Mouse (Mus musculus) intestine, embryonic 15.5 days (tissue): Measurements from ENCODE around the gene Cebpb. TPM values are rescaled to one million over a fixed set of nuclear protein-coding genes. Genes with fewer than 3 reads are reported as not detected.

ENCODE experiments used
- ATAC-seq: fragments of 200-750 bp; cut with Nextera tagmentation; 2 replicates; pipeline ENCODE4 v1.8.0; 2017; ENCODE audit warnings: moderate TSS enrichment, moderate library complexity
- H3K27ac ChIP-seq: fragments of 300-500 bp; sonication (generic); 2 replicates; pipeline ENCODE4 v1.5.1; 2015; ENCODE audit warnings: mild to moderate bottlenecking, inconsistent platforms
- H3K27me3 ChIP-seq: fragments of 300-500 bp; sonication (generic); replicated peaks from 2 replicates; pipeline ENCODE4 v1.6.1; 2015; ENCODE audit warnings: inconsistent platforms
- H3K36me3 ChIP-seq: fragments of 300-500 bp; sonication (generic); 2 replicates; pipeline ENCODE4 v1.6.1; 2015; ENCODE audit warnings: inconsistent platforms
- H3K4me1 ChIP-seq: fragments of 300-500 bp; sonication (generic); replicated peaks from 2 replicates; pipeline ENCODE4 v1.6.1; 2015; ENCODE audit warnings: inconsistent platforms
- H3K4me2 ChIP-seq: fragments of 300-500 bp; sonication (generic); replicated peaks from 2 replicates; pipeline ENCODE4 v1.6.1; 2015; ENCODE audit warnings: mild to moderate bottlenecking, inconsistent platforms
- H3K4me3 ChIP-seq: fragments of 300-500 bp; sonication (generic); replicated peaks from 2 replicates; pipeline ENCODE4 v1.5.1; 2015; ENCODE audit warnings: inconsistent platforms
- H3K9ac ChIP-seq: fragments of 300-500 bp; sonication (generic); 2 replicates; pipeline ENCODE4 v1.6.1; 2015; ENCODE audit warnings: inconsistent platforms
- H3K9me3 ChIP-seq: fragments of 300-500 bp; sonication (generic); 2 replicates; pipeline ENCODE4 v1.6.1; 2016; ENCODE audit warnings: inconsistent platforms
- WGBS: fragments of 180-500 bp; shearing (Covaris S2); methylation state at CpG from one replicate; pipeline ENCODE4 v1.1.7; 2015; 5-methylcytosine and 5-hydroxymethylcytosine counted together
- polyA plus RNA-seq: library from polyadenylated mRNA; unstranded; fragments of >200 nt; fragmentation: Nextera tagmentation; extraction: Ambion mirVana; gene quantifications from 2 replicates; pipeline ENCODE4 v1.2.1, GENCODE M21; 2015

Gene Cebpb
- polyA plus RNA-seq, 1 experiment from 2014 or later: 24.3 TPM

DNA sequence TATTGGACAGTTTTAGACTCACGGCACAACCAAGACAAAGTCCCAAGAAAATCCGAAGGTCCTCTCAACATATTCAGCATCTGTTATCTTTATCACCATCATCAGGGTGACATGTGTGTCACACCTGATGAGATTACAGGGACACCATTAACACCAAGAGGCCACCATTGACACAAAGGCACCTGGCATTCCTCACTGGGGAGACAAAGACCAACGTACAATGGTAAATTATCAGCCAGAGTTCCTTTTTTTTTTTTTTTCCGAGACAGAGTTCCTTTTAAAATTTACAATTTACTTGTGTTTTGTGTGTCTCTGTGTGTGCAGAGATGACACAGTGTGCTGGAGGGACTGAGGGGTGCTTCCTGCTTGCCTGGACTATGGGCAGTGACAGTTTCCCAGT, 19.3 kb upstream of the Cebpb start:
- 0 out of 2 replicates have a peak, but pooled peaks cover 11% of the 10 kb centered on the region for H3K4me1 ChIP-seq
- no peak overlapping the region for H3K27ac ChIP-seq
- no peaks in the 10 kb centered on the region for H3K36me3 ChIP-seq
- no peaks in the 10 kb centered on the region for H3K27me3 ChIP-seq
- no peak for ATAC-seq
- H3K4me3 ChIP-seq: no peak overlapping the region
- WGBS: 55% methylated on average over 4 of the region's 4 CpGs
- H3K9me3 ChIP-seq: no peaks in the 10 kb centered on the region
- no peak overlapping the region for H3K4me2 ChIP-seq
- no peak overlapping the region for H3K9ac ChIP-seq

DNA sequence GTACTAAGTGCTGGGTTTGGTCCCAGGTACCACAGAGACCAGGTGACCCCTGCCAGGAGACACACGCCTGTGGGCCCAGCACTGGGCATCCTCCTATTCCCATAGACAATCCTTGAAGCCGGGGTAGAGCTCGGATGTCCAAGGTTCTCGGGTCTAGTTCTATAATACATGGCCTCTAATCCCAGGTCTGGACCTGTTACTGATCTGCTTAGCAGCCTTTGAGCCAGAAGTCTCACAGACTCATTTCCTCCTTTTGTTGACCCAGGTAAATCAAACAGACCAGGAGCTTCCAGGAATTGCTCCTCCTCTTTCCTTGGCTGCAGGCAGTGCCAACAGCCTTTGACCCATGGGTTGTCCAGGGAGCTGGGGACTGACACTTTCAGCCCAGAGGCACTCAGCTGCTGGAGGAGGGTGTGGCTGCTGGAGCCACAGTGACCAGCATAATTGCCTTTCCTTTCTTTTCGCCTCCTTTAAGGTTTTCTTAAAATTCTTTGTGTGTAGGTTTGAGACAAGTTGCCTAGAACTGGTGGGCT, 17.5 kb upstream of the Cebpb start:
- Histone ChIP-seq H3K4me3 (no peak overlapping the region), H3K4me2 (0 out of 2 replicates have a peak overlapping the region, but pooled peaks have one; percentile 6), H3K9me3 (no peaks in the 10 kb centered on the region), H3K4me1 (0 out of 2 replicates have a peak, but pooled peaks cover 11% of the 10 kb centered on the region), H3K9ac (no peak overlapping the region), H3K27ac (peak overlapping the region; percentile 37; the same call in 1 of the 2 replicates), H3K36me3 (no peaks in the 10 kb centered on the region), H3K27me3 (no peaks in the 10 kb centered on the region)
- WGBS: 74% methylated on average over 5 of the region's 5 CpGs
- ATAC-seq: peak; percentile 76

DNA sequence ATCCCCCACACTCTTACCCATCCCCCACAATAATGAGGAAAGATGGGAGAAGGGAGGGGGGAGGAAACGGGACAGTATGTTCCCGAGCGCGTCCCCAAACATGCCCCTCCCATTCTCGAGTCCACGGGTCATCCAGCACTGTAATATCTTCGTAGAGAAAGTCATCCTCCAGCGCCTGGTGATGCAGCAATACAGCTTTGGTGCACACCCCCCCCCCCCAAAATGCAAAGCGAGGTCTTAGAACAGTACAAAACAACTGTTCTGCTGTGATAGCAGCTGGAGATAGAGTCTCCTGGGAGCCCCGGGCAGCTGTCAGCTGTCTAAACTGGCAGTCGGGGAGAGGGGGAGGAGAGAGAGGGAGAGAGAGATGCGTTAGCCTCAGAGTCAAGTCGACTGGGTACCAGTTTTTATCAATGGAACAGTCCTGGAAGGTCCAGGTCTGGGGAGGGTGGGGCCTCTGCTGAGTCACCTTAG, 16.5 kb upstream of the Cebpb start:
- 24% methylated on average over 13 of the region's 13 CpGs for WGBS
- Histone ChIP-seq H3K36me3 (no peaks in the 10 kb centered on the region), H3K9ac (no peak overlapping the region), H3K27me3 (no peaks in the 10 kb centered on the region), H3K4me2 (no peak overlapping the region), H3K9me3 (no peaks in the 10 kb centered on the region), H3K4me1 (0 out of 2 replicates have a peak, but pooled peaks cover 11% of the 10 kb centered on the region), H3K27ac (no peak overlapping the region), H3K4me3 (no peak overlapping the region)
- peak; percentile 36 for ATAC-seq

DNA sequence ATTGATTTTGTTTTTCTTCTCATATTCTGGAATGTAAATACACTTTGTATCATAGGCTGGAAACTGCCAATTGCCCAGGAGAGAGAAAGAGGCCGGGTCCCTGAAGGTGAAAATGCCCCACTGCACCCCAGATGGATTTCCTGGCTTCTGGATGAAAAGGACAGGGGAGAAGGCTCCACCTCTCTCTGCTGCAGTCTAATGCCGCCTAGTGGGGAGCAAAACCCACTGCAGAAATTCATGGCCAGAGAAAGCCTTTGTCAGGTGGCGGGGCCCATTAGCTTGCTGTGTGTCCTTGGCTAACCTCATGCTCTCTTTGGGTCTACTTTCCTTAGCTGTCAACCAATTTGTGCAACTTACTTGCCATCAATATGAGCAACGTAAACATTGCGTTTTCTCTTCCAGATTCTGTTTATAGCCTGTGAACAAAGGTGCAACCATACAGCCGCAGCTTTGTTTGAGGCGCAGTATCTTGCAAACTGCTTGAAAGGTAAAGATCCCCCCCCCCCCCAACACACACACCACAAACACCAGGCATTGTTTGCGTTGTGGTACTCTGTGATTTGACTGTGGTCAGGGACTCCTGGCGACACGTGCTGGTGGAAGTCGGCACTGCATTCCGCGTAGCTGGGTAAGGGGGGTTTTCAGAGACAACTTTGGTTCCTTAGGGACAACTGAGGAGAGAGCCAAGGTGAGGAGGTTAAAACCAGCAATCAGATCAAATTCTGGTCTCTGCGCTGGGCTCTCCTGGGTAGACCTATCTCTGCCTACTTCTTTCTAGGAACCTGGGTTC, 13.4 kb upstream of the Cebpb start:
- ATAC-seq: no peak
- no peaks in the 10 kb centered on the region for H3K9me3 ChIP-seq
- no peak overlapping the region for H3K4me3 ChIP-seq
- no peak overlapping the region for H3K9ac ChIP-seq
- WGBS: 37% methylated on average over 14 of the region's 14 CpGs
- no peaks in the 10 kb centered on the region for H3K36me3 ChIP-seq
- no peaks in the 10 kb centered on the region for H3K27me3 ChIP-seq
- no peak overlapping the region for H3K27ac ChIP-seq
- 0 out of 2 replicates have a peak, but pooled peaks cover 14% of the 10 kb centered on the region for H3K4me1 ChIP-seq
- H3K4me2 ChIP-seq: no peak overlapping the region

DNA sequence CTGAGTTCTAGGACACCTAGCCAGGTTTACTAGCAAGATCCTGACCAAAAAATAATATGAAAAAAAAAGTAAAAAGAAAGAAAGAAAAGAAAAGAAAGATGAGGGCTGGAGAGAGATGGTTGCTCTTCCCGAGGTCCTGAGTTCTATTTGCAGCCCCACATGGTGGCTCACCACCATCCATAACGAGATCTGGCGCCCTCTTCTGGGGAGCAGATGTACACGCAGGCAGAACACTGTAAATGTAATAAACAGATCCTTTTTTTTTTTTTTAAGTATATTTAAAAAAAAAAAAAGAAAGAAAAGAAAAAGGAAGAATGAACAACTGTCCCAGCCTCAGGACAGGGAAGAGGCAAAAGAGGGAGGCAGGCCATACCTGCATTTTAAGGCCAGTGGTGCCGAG, 10.1 kb upstream of the Cebpb start:
- WGBS: 50% methylated on average over 5 of the region's 5 CpGs
- Histone ChIP-seq H3K27me3 (no peaks in the 10 kb centered on the region), H3K4me3 (no peak overlapping the region), H3K9me3 (no peaks in the 10 kb centered on the region), H3K36me3 (no peaks in the 10 kb centered on the region), H3K27ac (no peak overlapping the region), H3K4me1 (0 out of 2 replicates have a peak, but pooled peaks cover 2% of the 10 kb centered on the region), H3K4me2 (no peak overlapping the region), H3K9ac (no peak overlapping the region)
- no peak for ATAC-seq

DNA sequence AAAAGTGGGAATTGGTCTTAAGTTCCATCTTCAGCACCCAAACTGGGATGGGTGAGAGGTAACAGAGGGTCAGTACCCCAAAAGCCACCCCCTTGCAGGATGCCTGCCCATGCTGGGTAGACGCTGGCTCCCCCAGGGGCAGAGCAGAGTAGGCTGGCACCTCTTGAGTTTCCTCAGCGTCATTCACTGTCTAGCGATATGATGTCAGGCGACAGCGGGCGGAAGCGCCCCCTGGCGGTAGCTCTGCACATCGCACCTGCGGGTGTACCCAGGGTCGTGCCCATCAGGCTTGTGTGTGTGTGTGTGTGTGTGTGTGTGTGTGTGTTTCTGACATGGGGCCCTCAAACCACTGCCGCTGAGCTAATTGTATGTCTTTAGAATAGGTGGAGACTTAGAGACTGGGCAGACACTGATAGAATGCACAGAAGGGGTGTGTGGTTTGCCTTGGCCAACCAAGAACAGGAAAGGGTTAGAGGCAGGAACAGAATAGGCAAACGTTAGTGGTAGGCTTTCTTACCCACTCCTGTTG, 8.7 kb upstream of the Cebpb start:
- Histone ChIP-seq H3K4me1 (0 out of 2 replicates have a peak, but pooled peaks cover 2% of the 10 kb centered on the region), H3K9ac (no peak overlapping the region), H3K4me3 (no peak overlapping the region), H3K9me3 (no peaks in the 10 kb centered on the region), H3K36me3 (no peaks in the 10 kb centered on the region), H3K27me3 (no peaks in the 10 kb centered on the region), H3K27ac (no peak overlapping the region), H3K4me2 (no peak overlapping the region)
- ATAC-seq: peak; percentile 70
- 2% methylated on average over 13 of the region's 13 CpGs for WGBS

DNA sequence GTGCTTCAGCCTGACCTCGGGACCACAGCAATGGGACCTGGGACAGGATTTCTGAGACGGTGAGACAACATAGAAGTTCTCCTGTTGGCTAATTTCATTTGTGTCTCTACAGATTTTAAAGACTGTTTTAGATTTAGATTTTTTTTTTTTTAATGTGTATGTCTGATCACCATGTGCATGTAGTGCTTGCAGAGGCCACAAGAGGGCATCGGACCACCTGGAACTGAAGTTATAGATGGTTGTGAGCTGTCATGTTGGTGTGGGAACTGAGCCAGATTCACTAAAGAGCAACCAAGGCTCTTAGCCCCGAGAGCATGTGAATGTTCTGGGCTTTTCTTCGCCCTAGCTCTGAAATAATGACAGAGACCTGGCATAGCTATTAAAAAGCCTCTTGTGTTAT, 8.1 kb upstream of the Cebpb start:
- Histone ChIP-seq H3K9ac (no peak overlapping the region), H3K27ac (no peak overlapping the region), H3K9me3 (no peaks in the 10 kb centered on the region), H3K27me3 (no peaks in the 10 kb centered on the region), H3K4me2 (no peak overlapping the region), H3K4me1 (0 out of 2 replicates have a peak, but pooled peaks cover 2% of the 10 kb centered on the region), H3K4me3 (no peak overlapping the region), H3K36me3 (no peaks in the 10 kb centered on the region)
- ATAC-seq: no peak
- 55% methylated on average over 5 of the region's 5 CpGs for WGBS

DNA sequence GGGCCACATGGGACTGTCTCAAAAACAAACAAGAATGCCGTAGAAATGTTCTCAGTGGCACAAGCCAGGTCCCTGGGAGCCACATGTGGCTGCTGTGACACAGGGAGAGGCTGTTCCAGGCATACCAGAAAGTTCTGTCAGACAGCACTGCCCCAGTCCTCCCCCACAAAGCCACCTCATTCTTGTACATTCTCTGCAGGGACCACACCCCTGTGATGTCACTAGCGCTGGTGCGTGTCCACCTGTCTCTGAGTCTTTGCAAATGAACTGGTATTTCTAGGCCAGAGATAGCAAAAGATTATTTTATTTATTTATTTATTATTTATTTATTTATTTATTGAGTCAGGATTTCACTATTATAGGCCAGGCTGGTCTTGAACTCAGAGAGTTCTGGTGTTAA, 5.0 kb upstream of the Cebpb start:
- Histone ChIP-seq H3K9ac (no peak overlapping the region), H3K27ac (no peak overlapping the region), H3K27me3 (no peaks in the 10 kb centered on the region), H3K4me3 (no peak overlapping the region), H3K36me3 (no peaks in the 10 kb centered on the region), H3K9me3 (no peaks in the 10 kb centered on the region), H3K4me1 (peaks cover 12% of the 10 kb centered on the region), H3K4me2 (no peak overlapping the region)
- 73% methylated on average over 3 of the region's 3 CpGs for WGBS
- ATAC-seq: no peak

DNA sequence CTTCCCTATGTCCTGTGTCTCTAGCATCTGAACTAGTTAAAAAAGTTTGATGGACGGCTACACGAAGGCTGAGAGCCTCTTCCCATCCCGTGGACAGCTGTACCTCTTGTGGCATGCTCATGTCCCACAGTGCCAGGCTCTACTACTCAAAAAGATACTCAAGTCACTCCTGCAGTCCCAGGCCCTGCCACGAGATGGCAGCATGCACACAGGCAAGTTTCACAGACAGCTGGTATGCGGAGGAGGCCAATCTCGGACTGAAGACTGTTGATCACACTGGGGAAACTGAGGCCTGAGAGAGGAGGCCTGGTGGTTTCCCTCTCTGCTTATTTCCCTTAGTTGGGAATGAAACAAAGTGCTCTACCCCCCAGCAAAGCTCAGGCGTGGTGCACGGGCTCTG, 3.6 kb upstream of the Cebpb start:
- no peaks in the 10 kb centered on the region for H3K27me3 ChIP-seq
- no peak overlapping the region for H3K4me2 ChIP-seq
- H3K4me3 ChIP-seq: no peak overlapping the region
- 7% methylated on average over 8 of the region's 8 CpGs for WGBS
- H3K36me3 ChIP-seq: no peaks in the 10 kb centered on the region
- H3K9ac ChIP-seq: no peak overlapping the region
- peaks cover 10% of the 10 kb centered on the region for H3K4me1 ChIP-seq
- H3K27ac ChIP-seq: no peak overlapping the region
- ATAC-seq: no peak
- no peaks in the 10 kb centered on the region for H3K9me3 ChIP-seq

DNA sequence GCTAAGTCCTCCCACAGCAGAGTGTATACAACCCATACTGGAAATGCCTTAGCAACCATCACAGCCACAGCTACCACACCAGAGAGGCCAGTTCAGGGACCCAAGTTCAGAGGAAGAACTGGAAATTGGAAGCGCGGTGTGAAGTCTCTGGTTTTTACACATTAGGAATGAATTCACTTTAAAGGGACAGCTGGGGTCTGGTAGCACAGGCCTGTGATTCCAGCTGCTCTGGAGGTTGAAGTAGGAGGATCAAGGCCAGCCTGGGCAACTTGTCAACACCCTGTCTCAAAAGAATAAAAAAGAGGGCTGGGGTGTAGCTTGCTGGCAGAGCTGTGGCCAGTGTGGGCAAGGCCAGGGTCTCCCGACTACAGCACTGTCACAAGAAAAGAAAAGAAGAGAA, 2.9 kb upstream of the Cebpb start:
- WGBS: 85% methylated on average over 3 of the region's 3 CpGs
- no peaks in the 10 kb centered on the region for H3K27me3 ChIP-seq
- ATAC-seq: no peak
- H3K27ac ChIP-seq: no peak overlapping the region
- H3K36me3 ChIP-seq: no peaks in the 10 kb centered on the region
- no peak overlapping the region for H3K9ac ChIP-seq
- peaks cover 15% of the 10 kb centered on the region for H3K4me1 ChIP-seq
- H3K4me2 ChIP-seq: no peak overlapping the region
- no peaks in the 10 kb centered on the region for H3K9me3 ChIP-seq
- no peak overlapping the region for H3K4me3 ChIP-seq

DNA sequence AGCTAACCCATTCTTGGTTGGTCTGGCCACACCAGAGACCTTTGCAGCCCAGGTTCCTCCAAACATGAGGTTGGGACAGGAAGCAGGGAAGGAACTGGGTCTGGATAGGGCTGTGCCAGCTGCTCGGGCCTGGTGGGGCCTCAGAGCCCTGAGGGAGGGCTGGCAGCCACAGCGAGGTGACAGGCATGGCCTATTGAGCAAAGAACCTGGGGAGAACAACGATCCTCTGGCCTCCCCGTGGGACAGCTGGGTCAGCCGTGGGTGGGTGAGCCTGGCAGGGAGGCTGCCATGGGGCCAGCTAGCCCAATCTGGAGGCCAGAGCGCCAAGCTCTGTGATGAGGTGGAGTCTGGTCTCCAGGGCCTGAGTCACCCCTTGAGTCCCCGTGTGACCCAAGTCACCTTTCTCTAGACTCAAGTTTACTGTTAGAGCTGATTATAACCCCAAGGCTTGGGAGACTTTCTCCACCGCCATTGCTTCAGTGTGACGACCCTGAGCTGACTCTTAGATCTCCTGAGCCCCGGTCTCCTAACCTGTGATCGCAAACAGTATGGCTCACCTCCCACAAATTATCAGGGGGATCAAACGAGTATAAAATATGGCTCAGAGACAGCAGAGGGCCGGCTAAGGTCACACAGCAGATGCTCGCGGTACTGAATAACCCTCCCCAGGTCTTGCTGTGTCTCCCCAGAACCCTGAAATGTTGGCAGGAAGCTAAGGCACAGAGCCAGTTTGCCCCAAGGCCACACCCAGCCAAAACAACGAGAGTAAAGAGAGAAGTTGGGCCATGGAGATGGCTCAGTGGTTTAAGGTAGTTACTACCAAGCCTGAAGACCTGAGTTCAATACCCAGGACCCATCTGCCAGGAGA, 2.1 kb upstream of the Cebpb start:
- Histone ChIP-seq H3K27me3 (no peaks in the 10 kb centered on the region), H3K36me3 (no peaks in the 10 kb centered on the region), H3K4me2 (no peak overlapping the region), H3K27ac (no peak overlapping the region), H3K4me3 (no peak overlapping the region), H3K9ac (no peak overlapping the region), H3K4me1 (peaks cover 22% of the 10 kb centered on the region), H3K9me3 (no peaks in the 10 kb centered on the region)
- ATAC-seq: no peak
- WGBS: 78% methylated on average over 16 of the region's 16 CpGs

DNA sequence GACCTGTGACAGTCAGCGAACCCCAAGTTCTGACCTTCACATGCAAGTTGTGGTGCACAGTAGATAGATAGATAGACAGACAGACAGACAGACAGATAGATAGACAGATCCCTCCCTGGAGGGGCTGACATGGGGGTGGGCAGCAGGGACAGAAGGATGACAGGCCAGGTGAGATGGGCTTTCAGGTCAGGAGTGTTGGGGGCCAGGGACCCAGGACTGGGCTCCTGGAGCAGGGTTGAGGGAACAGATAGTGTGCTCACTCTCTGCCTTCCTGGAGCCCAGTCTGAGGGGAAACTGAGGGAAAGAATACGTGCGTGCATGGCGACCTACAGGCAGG, 1.5 kb upstream of the Cebpb start:
- ATAC-seq: no peak
- Histone ChIP-seq H3K9me3 (no peaks in the 10 kb centered on the region), H3K4me2 (no peak overlapping the region), H3K27me3 (no peaks in the 10 kb centered on the region), H3K4me3 (no peak overlapping the region), H3K9ac (no peak overlapping the region), H3K36me3 (no peaks in the 10 kb centered on the region), H3K4me1 (peaks cover 22% of the 10 kb centered on the region), H3K27ac (no peak overlapping the region)
- 98% methylated on average over 4 of the region's 4 CpGs for WGBS
